Mouse (Mus musculus) layer of hippocampus, adult 18-20 months (tissue): ENCODE data around the gene Hadha. TPM values are rescaled to one million over a fixed set of nuclear protein-coding genes. Genes with fewer than 3 reads are reported as not detected.

Source experiments
- DNase-seq, 2 experiments: peaks; one replicate each; pipeline ENCODE4 v3.0.0; 2022; ENCODE audit warnings: low spot score in 2 of 2
- total RNA-seq, 2 experiments: library from RNA; stranded (reverse); gene quantifications; 2 replicates each; pipeline ENCODE4 v1.2.3; 2021

Hadha gene
- total RNA-seq, 2 experiments from 2014 or later: 70.6 to 71.9 TPM

- DNase-seq: no peak
Observed at GRCm38 (mm10) chr5:30154013-30154412, 949 bp downstream of the Hadha start.

DNA sequence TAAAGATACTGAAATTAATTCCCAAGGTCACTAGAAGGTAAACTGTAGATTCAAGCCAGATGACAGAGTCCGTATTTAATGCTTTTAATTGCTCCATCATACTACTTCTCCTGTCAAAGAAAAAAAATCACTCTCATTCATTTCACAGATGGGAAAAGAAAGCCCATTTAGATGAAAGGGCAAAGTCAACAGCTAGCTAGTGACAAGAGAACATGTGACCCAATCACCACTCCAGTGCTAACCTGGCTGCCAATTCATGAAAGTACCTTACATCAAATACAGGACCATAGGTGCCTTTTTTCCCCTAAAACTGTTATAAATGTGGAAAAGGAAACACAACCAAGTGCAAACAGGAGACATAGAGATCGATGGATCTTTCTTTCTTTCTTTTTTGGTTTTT is 1.7 kb downstream of the Hadha start:
- DNase-seq: no peak

- DNase-seq: no peak
Observed at GRCm38 (mm10) chr5:30152413-30152812, 2.5 kb downstream of the Hadha start.

DNA sequence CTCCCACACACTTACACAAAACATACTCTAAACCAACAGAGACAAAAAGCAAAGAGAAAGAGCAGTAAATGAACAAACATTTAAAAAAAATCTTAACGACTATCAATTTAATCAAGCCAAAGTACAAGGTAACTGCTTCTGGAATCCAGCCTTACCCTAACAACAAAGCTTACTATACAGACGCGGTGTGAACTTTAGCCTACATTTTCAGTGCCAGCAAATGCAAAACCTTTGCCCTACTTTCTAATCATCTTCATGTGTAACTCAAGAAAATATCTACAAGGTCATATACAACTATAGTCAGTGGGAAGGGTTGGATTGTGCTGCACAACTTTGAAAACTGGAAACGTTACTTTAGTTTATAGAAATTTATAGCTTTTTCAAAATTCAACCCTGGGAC is 3.0 kb downstream of the Hadha start:
- no peak for DNase-seq

DNA sequence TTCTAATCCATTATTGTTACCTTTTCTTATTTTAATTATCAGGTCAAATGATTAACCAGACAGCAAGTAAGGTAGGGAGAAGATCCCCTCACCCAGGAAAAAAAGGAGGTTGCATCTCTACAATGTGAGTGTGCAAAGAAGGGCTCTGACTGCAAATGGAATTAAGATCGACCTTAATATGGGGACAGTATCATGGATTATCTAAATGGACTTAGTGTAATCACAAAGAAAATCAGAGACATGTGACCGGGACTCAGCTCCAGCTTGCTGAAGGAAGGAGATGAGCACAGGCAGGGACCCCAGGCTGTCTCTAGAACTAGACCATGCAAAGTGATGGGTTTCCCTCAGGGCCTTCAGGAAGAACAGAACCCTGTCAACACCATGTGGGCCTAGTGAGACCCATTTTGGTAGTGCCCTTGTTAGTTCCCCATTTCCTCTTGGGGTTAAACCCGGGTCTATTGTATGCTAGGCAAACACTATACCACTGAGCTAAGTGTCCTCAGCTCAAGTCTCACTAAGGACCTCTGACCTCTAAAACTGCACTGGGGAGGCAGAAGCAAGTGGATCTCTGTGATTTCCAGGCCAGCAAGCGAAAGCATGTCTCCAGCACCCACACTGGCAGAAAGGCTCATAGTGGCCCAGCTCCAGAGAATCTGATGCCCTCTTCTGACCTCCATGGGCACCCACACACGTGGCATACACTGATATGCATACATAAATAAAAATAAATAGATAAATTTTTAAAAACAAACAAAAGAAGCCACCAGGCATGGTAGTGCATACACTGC is 6.6 kb downstream of the Hadha start:
- no peak for DNase-seq

DNA sequence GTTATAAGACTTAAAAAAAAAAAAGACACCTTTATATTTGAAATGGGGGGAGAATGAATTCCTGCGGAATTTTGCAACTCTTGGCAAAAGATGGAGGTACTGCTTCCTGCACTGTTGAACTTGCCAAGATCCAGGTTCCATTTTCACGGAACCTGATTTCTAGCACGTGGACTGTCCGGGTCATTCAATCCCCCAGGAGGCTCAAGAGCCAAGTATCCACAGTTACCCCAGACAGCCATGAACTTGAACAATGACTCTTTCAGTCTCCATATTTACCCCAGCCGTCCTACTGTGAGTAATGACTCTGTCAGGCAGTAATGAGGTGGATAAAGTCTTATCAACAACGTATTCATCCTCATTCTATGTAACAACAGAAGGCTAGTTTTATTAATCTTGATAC is 8.4 kb downstream of the Hadha start:
- no peak for DNase-seq

GRCm38 (mm10) chr5:30138193-30138592 is 16.8 kb downstream of the Hadha start:
- no peak for DNase-seq

DNA sequence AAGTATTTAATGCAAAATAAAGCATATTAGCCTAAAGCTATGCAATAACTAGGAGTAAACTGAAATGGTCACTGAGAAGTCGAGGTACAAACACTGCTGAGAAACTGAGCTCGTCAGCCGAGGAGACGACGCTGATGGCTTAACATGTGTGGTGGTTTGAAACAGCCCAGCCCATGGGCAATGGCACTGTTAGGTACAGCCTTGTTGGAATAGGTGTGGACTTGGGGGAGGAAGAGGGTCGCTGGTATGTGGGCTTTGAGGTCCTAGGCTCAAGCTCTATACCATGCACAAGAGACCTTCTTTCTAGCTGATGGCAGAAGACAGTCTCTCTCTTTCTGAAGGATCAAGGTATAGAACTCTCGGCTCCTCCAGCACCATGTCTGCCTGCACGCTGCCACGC is 17.7 kb downstream of the Hadha start:
- no peak for DNase-seq

GRCm38 (mm10) chr5:30135711-30136231 is 19.2 kb downstream of the Hadha start:
- DNase-seq: no peak

DNA sequence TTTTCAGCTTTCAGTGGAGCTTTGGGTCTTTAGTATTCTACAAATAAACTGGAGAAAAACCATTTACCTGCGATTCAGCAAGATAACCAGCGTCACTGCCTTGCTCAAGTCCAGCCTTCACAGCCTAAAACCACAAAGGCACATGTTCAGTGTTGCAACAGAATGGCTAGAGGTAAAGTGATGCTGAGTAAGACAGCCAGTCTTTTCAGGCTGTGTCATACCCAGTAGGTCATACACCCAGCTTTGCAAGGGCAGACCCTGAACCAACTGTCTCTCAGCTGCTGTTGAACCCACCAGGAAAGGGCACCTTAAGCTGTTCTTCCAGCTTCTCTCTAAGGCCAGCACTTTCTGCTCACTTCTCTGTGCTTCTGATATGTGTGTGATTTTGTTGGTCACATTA is 22.8 kb downstream of the Hadha start:
- no peak for DNase-seq

DNA sequence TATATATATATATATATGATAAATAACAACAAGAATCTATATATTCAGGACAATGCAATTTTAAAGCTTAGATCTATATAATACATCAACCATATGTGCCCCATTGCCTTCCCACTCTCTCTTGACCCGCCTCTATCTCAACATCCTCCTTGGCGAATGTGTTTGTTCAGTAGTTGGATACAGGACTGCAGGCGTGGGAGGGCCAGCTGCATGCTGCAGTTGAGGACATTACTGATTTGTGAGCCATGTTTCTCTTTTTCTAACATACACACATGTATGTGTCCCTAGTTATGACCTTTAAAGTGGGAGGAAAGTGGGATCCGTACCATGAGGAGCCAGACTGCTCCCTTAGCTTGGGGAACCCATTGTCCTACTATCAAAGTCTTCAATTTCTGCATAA is 23.7 kb downstream of the Hadha start:
- DNase-seq: no peak

DNA sequence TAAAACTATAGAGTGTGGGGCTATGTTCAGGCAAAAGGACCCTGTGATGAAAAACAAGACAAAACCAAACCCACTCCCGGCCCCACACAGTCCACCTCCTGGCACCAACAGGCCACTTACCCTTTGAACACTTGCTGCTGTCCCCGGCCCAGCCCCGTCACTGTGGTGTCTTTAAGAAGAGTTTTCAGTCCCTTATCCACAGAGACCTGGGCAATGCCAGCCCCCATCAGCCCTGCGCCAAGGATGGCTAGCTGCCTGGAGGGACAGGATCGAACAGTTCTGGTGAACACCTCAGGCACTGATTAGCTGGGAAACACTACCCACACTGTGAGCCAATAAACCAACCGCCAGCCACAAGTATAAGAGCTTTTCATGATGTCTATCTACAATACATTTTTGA is 26.3 kb downstream of the Hadha start:
- no peak for DNase-seq

GRCm38 (mm10) chr5:30127921-30128597 is 26.9 kb downstream of the Hadha start:
- DNase-seq: no peak

DNA sequence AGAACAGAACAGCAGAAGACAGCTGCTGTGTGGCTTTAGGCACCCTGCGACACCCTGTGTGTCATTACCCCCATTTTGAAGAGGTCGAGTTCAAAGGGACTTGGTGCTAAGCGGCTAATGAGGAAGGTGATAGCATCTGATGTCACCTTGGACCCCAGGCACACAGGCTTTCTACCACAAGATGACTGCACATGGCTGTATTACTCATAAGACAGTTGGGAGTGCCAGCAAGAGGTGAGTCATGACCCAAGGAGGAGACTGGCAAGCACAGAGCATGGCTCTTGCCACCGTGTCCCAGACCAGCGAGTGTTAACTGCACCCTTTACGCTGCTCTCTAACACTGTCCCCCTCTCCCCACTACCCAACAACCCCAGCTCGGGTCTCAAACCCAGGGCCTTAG is 28.2 kb downstream of the Hadha start:
- DNase-seq: no peak

GRCm38 (mm10) chr5:30125587-30125986 is 29.4 kb downstream of the Hadha start:
- DNase-seq: no peak

DNA sequence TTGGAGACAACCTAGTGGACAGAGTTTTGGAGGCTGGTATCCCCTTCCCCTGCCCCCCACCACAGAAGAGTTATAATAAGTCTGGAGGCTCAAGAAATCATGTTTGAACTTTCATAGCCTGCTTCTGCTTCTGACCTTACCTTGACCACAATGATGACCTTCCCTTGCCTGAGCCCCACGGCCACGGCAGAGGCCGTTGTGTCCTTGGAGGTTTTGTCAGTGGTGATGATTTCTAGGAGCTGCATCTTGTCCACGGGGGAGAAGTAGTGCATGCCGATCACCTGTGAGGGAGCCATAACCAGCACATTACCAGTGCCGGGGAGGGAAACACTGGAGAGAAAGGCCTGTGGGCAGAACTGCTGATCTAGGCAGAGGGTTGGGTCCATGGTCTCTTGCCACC is 32.5 kb downstream of the Hadha start:
- DNase-seq: no peak

GRCm38 (mm10) chr5:30120106-30120505 is 34.9 kb downstream of the Hadha start:
- no peak for DNase-seq

DNA sequence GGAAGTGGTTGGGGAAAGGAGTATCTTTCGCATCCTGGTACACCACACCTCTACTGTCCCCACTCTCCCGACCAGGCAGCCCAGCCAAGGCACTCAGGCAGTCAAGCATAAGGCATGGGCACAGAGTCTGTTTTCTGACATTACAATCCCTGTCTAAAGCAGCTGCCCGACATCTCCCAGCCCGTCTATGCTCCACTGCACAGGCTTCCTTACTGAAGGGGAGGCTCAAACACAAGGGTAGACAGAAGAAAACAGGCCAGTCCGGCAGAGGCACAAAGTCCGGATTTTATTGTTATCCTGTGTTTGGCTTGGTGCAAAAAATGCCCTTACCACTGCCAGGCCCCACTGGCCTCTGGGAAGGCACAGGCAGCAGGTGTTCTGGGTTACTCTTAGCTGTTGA is 35.8 kb downstream of the Hadha start:
- no peak for DNase-seq

- no peak for DNase-seq
Observed at GRCm38 (mm10) chr5:30118018-30118417, 36.9 kb downstream of the Hadha start.

GRCm38 (mm10) chr5:30115718-30116117 is 39.2 kb downstream of the Hadha start:
- no peak for DNase-seq

- DNase-seq: no peak
Observed at GRCm38 (mm10) chr5:30114761-30115140, 40.2 kb downstream of the Hadha start.

GRCm38 (mm10) chr5:30113881-30114760 is 40.8 kb downstream of the Hadha start:
- DNase-seq: peak; percentile 22 to 63
